Mouse (Mus musculus) bone marrow, adult 2 months (tissue): ENCODE data around the gene Gm21860.
"Not testable (repeated sequence)": the region's sequence is repeated elsewhere in the genome, so short reads cannot be mapped to it uniquely, and the experiment has no call there.

Source experiments
- CTCF ChIP-seq: fragments of 200-500 bp; IDR thresholded peaks from 2 replicates; pipeline ENCODE4 v1.5.1; 2011; ENCODE audit warnings: low read length, control low read depth; ENCODE audit not compliant: control insufficient read depth, insufficient read depth
- POLR2A ChIP-seq: fragments of 200-500 bp; IDR thresholded peaks from 2 replicates; pipeline ENCODE4 v1.6.1; 2011; ENCODE audit warnings: low read depth, mild to moderate bottlenecking, control low read depth, low read length, borderline replicate concordance; ENCODE audit not compliant: control insufficient read depth

DNA sequence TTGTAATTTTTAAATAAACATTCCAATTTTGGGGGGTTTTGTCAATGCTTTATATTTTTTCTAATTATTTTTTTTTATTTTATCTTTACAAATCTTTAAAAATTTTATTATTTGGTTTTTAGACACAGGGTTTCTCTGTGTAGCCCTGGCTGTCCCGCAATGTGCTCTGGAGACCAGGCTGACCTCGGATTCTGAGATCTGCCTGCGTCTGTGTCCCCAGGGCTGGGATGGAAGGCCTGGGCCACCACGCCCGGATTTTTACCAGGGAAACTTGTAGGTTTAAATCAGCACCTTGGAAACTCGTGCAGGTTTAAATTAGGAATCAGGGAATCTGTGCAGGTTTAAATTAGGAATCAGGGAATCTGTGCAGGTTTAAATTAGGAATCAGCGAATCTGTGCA, 37.1 kb downstream of the Gm21860 start:
- not testable (repeated sequence) for TF ChIP-seq POLR2A, CTCF
